ENCODE assay signal across 7 mouse cellular contexts in the genomic region with DNA sequence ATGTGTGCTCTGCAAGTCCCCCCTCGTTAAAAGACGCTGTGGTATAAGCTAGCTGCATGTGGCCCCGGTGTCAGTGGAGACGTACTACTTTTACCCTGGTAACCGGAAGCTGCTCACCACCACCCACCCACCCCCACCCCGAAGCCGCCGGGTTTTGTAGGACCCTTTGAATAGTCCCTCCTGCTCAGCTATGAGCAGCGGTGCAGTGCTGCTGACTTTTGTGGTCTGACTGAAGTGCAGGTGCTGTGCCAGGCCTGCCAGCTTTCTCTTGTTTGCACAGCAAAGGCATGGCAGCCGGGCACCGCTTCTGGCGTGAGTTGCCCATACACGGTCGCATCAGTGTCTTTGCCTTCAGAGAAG.
A peak's percentile ranks its signal among the peaks of the same experiment; 100 is the strongest.
DNase-seq lines count a peak whose midpoint lies in the region; ATAC-seq lines count a peak whose summit lies in the region.

No protein-coding gene starts in this region.

- peaks cover 30% of the 10 kb centered on the region for H3K4me1 ChIP-seq in megakaryocyte, embryonic 14.5 days

- peaks cover 9% of the 10 kb centered on the region for H3K27me3 ChIP-seq in megakaryocyte, embryonic 14.5 days (replicated peaks)

- H3K9me3 ChIP-seq in megakaryocyte, embryonic 14.5 days, result no peaks in the 10 kb centered on the region

- peak; percentile 54 for DNase-seq in lung, postnatal 36 days
- peak; percentile 87 for DNase-seq in thymus, postnatal 14 days
- DNase-seq in frontal cortex, postnatal 14 days (ENCODE audit: low spot score in 2 of 2), result no peak
- DNase-seq in cerebellum, adult 11-12 months, result no peak

- ATAC-seq in megakaryocyte, adult 5-6 weeks (ENCODE audit: poor library complexity, severe bottlenecking), result no peak; the same call in 1 of the 2 replicates
- ATAC-seq in hematopoietic stem cell, adult 5-6 weeks (replicated peaks in 1 of 2; ENCODE audit: insufficient read depth in 1 of 2, low FRiP score in 2 of 2, low TSS enrichment in 1 of 2, low read depth in 1 of 2, poor library complexity in 2 of 2, severe bottlenecking in 2 of 2), result peak; percentile 52 to 58

- H3K36me3 ChIP-seq in megakaryocyte, embryonic 14.5 days (replicated peaks; ENCODE audit: low read length), result no peaks in the 10 kb centered on the region

- peak overlapping the region; percentile 92 for H3K4me3 ChIP-seq in megakaryocyte, embryonic 14.5 days (replicated peaks)

Comparison
In these comparisons a context has a peak if more than half of its experiments do, and no peak if none do; other contexts are left out.
1. DNase-seq: peak in lung, postnatal 36 days (single experiment) and thymus, postnatal 14 days (single experiment); none in frontal cortex, postnatal 14 days (0 of 2) and cerebellum, adult 11-12 months (single experiment).